Mouse (Mus musculus): ENCODE measurements around the gene Tagln2. TPM values are rescaled to one million over a fixed set of nuclear protein-coding genes. Genes with fewer than 3 reads are reported as not detected.

Gene Tagln2
- total and polyA plus RNA-seq, 3 experiments, result 679 to 1,501 (median 1,068) TPM

DNA sequence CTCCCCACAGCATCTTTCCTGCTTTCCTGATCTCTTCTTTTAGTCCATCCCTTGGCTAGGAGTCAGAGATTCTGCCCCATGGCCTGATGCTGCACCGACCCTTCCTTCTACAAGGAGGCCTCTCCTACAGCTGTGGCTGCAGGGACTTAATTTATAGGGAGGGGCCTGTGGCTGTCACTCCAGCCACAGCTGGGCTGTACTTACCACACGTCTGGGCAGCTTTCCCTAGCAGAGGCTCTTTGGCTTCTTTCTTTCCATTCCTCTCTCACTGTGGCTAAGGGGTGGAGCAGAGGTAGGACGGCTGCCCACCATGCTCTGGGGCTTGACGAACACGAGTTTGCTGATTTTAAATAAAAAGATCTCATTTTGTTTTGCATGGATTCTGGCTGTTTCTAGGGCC is 7.2 kb downstream of the Tagln2 start:
- TF ChIP-seq CTCF (IDR thresholded peaks at IDR 0.05; ENCODE audit: low read depth, low read length) (no peak), TAL1 (conservative IDR thresholded peaks at IDR 0.05; ENCODE audit: low read depth, low read length) (no peak)
- H3K36me3 ChIP-seq (replicated peaks), result peaks cover 77% of the 10 kb centered on the region
- DNase-seq (ENCODE audit: low spot score) (no peak), ATAC-seq (ENCODE audit: extremely low read depth, insufficient number of reproducible peaks, low FRiP score, poor library complexity, severe bottlenecking) (no peak)
- H3K9me3 ChIP-seq (replicated peaks), result no peaks in the 10 kb centered on the region
- H3K4me1 ChIP-seq (ENCODE audit: insufficient read depth, low read depth, low read length), result peaks cover 73% of the 10 kb centered on the region
- no peaks in the 10 kb centered on the region for H3K27me3 ChIP-seq (ENCODE audit: insufficient read depth, low read length)
- no peak overlapping the region for H3K4me3 ChIP-seq (ENCODE audit: low read depth, low read length)

DNA sequence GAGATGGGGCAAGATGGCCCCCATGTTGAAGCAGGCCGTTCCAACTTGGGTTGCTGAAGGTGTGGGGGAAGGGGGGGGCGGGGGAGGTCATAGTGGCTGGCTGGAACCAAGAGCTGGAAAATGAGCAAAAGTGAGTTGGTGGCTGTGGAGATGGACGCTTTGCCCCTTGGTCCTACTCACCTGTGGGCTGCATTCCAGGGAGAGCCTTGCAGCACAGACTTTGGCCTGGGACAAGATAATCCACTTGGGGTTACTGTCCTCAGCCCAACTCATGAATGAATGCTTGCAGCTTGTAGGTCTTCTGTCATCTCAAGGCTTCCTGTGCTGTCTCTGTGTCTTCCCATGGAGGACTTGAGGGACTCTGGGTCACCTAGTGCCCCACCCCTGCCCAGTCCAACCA is 7.9 kb downstream of the Tagln2 start:
- H3K36me3 ChIP-seq (replicated peaks), result peaks cover 70% of the 10 kb centered on the region
- no peak overlapping the region for H3K4me3 ChIP-seq (ENCODE audit: low read depth, low read length)
- TF ChIP-seq TAL1 (conservative IDR thresholded peaks at IDR 0.05; ENCODE audit: low read depth, low read length) (no peak), POLR2AphosphoS5 (IDR thresholded peaks at IDR 0.05; ENCODE audit: insufficient replicate concordance, low read depth, low read length) (no peak; the same call in 1 of the 2 replicates), GATA2 (IDR thresholded peaks at IDR 0.05; ENCODE audit: borderline replicate concordance, low read depth, low read length) (no peak), GATA1 (IDR thresholded peaks at IDR 0.05; ENCODE audit: borderline replicate concordance, low read length) (no peak), CTCF (IDR thresholded peaks at IDR 0.05; ENCODE audit: low read depth, low read length) (no peak)
- no peak for ATAC-seq (ENCODE audit: extremely low read depth, insufficient number of reproducible peaks, low FRiP score, poor library complexity, severe bottlenecking)
- DNase-seq (ENCODE audit: low spot score), result no peak
- H3K9me3 ChIP-seq (replicated peaks), result no peaks in the 10 kb centered on the region
- H3K27me3 ChIP-seq (ENCODE audit: insufficient read depth, low read length), result no peaks in the 10 kb centered on the region
- H3K4me1 ChIP-seq (ENCODE audit: insufficient read depth, low read depth, low read length), result peaks cover 69% of the 10 kb centered on the region

DNA sequence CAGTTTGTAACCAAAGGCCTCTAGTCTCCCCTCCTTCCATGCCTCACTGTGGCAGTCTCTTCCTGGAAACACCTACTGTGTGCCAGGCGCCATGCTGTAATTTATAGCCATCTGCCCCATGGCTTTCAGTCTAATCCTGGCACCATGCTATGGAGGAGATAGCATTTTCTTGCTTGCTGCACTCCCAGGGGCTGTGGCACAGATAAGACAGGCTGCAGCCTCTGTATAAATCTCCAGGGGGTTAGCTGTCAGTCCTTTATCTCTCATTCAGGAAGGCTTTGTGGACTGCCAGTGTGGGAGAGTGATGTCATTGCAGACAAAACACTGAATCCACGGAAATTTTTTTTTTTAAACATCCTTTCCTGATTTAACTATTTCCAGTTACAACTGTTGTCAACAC is 8.3 kb downstream of the Tagln2 start:
- peaks cover 65% of the 10 kb centered on the region for H3K36me3 ChIP-seq (replicated peaks)
- H3K4me3 ChIP-seq (ENCODE audit: low read depth, low read length), result no peak overlapping the region
- ATAC-seq (ENCODE audit: extremely low read depth, insufficient number of reproducible peaks, low FRiP score, poor library complexity, severe bottlenecking), result 0 out of 2 replicates have a peak, but pooled peaks have one; percentile 16
- TF ChIP-seq GATA2 (IDR thresholded peaks at IDR 0.05; ENCODE audit: borderline replicate concordance, low read depth, low read length) (no peak), GATA1 (IDR thresholded peaks at IDR 0.05; ENCODE audit: borderline replicate concordance, low read length) (no peak), POLR2AphosphoS5 (IDR thresholded peaks at IDR 0.05; ENCODE audit: insufficient replicate concordance, low read depth, low read length) (no peak), CTCF (IDR thresholded peaks at IDR 0.05; ENCODE audit: low read depth, low read length) (no peak), TAL1 (conservative IDR thresholded peaks at IDR 0.05; ENCODE audit: low read depth, low read length) (no peak)
- no peaks in the 10 kb centered on the region for H3K27me3 ChIP-seq (ENCODE audit: insufficient read depth, low read length)
- H3K9me3 ChIP-seq (replicated peaks), result no peaks in the 10 kb centered on the region
- peaks cover 69% of the 10 kb centered on the region for H3K4me1 ChIP-seq (ENCODE audit: insufficient read depth, low read depth, low read length)
- no peak for DNase-seq (ENCODE audit: low spot score)

DNA sequence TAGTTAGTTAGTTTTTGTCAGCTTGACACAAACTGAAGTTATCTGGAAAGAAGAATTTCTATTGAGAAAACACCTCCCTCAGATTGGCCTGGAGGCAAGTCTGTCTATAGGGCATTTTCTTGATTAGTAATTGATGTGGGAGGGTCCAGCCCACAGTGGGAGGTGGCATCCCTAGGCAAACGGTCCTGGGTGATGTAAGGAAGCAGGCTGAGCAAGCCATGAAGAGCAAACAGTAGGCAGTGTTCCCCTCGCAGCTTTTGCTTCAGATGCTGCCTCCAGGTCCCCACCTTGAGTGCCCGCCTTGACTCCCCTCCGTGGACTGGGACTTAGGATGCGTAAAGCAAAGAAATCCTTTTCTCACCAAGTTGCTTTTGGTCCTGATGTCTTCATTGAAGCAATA is 9.4 kb downstream of the Tagln2 start:
- H3K27me3 ChIP-seq (ENCODE audit: insufficient read depth, low read length), result no peaks in the 10 kb centered on the region
- no peak overlapping the region for H3K4me3 ChIP-seq (ENCODE audit: low read depth, low read length)
- no peaks in the 10 kb centered on the region for H3K9me3 ChIP-seq (replicated peaks)
- no peak for DNase-seq (ENCODE audit: low spot score)
- ATAC-seq (ENCODE audit: extremely low read depth, insufficient number of reproducible peaks, low FRiP score, poor library complexity, severe bottlenecking), result no peak
- peaks cover 56% of the 10 kb centered on the region for H3K36me3 ChIP-seq (replicated peaks)
- H3K4me1 ChIP-seq (ENCODE audit: insufficient read depth, low read depth, low read length), result peaks cover 70% of the 10 kb centered on the region
- TF ChIP-seq GATA1 (IDR thresholded peaks at IDR 0.05; ENCODE audit: borderline replicate concordance, low read length), result no peak
- no peak for TF ChIP-seq GATA2 (IDR thresholded peaks at IDR 0.05; ENCODE audit: borderline replicate concordance, low read depth, low read length)
- no peak for TF ChIP-seq POLR2AphosphoS5 (IDR thresholded peaks at IDR 0.05; ENCODE audit: insufficient replicate concordance, low read depth, low read length)
- TF ChIP-seq TAL1 (conservative IDR thresholded peaks at IDR 0.05; ENCODE audit: low read depth, low read length), result no peak
- no peak for TF ChIP-seq CTCF (IDR thresholded peaks at IDR 0.05; ENCODE audit: low read depth, low read length)

DNA sequence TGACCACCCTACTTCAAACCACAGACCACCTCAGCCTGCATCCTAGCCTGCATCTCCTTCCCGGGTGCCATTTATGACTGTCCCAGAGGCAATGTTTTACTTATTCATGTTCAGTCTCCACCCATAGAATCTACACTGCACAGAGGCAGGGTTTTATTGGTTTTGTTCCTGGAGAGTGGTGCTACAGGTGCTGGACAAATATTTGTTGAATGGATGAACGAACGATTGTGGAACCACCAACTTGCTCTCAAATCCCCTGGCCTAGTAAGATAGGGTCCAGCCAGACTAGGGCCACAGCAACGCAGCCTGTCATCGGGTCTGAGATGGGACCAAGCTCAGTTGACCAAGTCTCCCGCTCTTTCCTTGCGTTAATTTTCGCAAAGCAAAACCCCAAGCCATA is 10.1 kb downstream of the Tagln2 start:
- peaks cover 69% of the 10 kb centered on the region for H3K4me1 ChIP-seq (ENCODE audit: insufficient read depth, low read depth, low read length)
- ATAC-seq (ENCODE audit: extremely low read depth, insufficient number of reproducible peaks, low FRiP score, poor library complexity, severe bottlenecking), result no peak
- no peaks in the 10 kb centered on the region for H3K9me3 ChIP-seq (replicated peaks)
- no peak overlapping the region for H3K4me3 ChIP-seq (ENCODE audit: low read depth, low read length)
- peaks cover 48% of the 10 kb centered on the region for H3K36me3 ChIP-seq (replicated peaks)
- H3K27me3 ChIP-seq (ENCODE audit: insufficient read depth, low read length), result no peaks in the 10 kb centered on the region
- TF ChIP-seq TAL1 (conservative IDR thresholded peaks at IDR 0.05; ENCODE audit: low read depth, low read length), result no peak
- no peak for DNase-seq (ENCODE audit: low spot score)

DNA sequence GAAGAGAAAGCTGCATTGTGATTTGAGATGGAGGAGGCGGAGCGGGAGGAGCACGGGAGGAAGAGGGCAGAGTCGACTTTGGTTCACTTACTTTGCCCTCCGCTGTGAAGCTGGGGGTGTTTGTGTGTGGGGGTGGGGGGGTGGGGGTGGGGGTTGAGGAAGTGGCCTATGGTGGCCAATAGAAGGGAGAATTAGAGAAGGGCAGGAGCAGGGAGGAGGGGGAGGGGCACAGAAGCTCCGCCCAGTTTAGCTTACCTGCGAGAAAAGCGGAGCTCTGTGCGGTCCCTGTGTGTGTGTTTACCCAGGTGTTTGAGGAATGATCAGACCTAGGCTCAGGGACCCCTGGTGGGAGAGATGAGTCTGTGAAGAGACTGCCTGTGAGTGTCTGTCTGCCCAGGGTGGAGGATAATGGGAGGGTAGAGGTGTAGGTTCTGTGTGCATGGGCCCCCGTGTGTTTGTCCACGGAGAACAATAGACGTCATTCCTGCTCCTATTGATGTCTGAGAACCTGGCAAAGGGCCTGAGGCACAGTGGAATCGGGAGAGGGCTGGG is 10.7 kb downstream of the Tagln2 start:
- no peaks in the 10 kb centered on the region for H3K9me3 ChIP-seq (replicated peaks)
- H3K4me1 ChIP-seq (ENCODE audit: insufficient read depth, low read depth, low read length), result peaks cover 69% of the 10 kb centered on the region
- H3K27me3 ChIP-seq (ENCODE audit: insufficient read depth, low read length), result no peaks in the 10 kb centered on the region
- peaks cover 43% of the 10 kb centered on the region for H3K36me3 ChIP-seq (replicated peaks)
- TF ChIP-seq CTCF (IDR thresholded peaks at IDR 0.05; ENCODE audit: low read depth, low read length) (no peak), TAL1 (conservative IDR thresholded peaks at IDR 0.05; ENCODE audit: low read depth, low read length) (no peak), POLR2AphosphoS5 (IDR thresholded peaks at IDR 0.05; ENCODE audit: insufficient replicate concordance, low read depth, low read length) (no peak; the same call in 1 of the 2 replicates), GATA1 (IDR thresholded peaks at IDR 0.05; ENCODE audit: borderline replicate concordance, low read length) (no peak), GATA2 (IDR thresholded peaks at IDR 0.05; ENCODE audit: borderline replicate concordance, low read depth, low read length) (no peak)
- DNase-seq (ENCODE audit: low spot score), result no peak
- no peak overlapping the region for H3K4me3 ChIP-seq (ENCODE audit: low read depth, low read length)
- no peak for ATAC-seq (ENCODE audit: extremely low read depth, insufficient number of reproducible peaks, low FRiP score, poor library complexity, severe bottlenecking)

DNA sequence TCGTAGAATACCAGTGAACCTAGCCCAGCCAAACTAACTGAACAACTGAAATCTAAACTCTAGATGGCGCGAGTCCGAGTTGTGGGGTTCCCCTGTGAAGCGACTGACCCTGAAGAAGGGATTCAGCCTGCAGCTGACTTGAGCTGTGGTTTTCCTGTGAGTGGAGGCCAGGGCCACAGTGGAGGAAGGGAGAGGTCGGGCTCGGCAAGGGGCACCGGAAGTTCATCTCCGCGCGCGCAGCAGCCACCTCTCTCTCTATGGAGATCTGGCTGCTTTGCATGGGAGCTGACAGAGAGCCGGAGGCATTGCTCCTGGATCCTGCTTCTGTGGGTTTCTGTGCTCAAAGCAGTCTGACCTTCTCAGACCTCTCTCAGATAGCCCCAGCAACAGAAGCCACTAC is 13.1 kb downstream of the Tagln2 start:
- peaks cover 5% of the 10 kb centered on the region for H3K9me3 ChIP-seq (replicated peaks)
- H3K4me1 ChIP-seq (ENCODE audit: insufficient read depth, low read depth, low read length), result peaks cover 52% of the 10 kb centered on the region
- ATAC-seq (ENCODE audit: extremely low read depth, insufficient number of reproducible peaks, low FRiP score, poor library complexity, severe bottlenecking), result peak; percentile 40
- no peak overlapping the region; the same call in 1 of the 2 replicates for H3K4me3 ChIP-seq (ENCODE audit: low read depth, low read length)
- DNase-seq (ENCODE audit: low spot score), result no peak
- peaks cover 18% of the 10 kb centered on the region for H3K36me3 ChIP-seq (replicated peaks)
- no peak for TF ChIP-seq TAL1 (conservative IDR thresholded peaks at IDR 0.05; ENCODE audit: low read depth, low read length)
- no peak for TF ChIP-seq POLR2AphosphoS5 (IDR thresholded peaks at IDR 0.05; ENCODE audit: insufficient replicate concordance, low read depth, low read length)
- TF ChIP-seq CTCF (IDR thresholded peaks at IDR 0.05; ENCODE audit: low read depth, low read length), result no peak
- TF ChIP-seq GATA1 (IDR thresholded peaks at IDR 0.05; ENCODE audit: borderline replicate concordance, low read length), result no peak
- no peaks in the 10 kb centered on the region for H3K27me3 ChIP-seq (ENCODE audit: insufficient read depth, low read length)

All from G1E (cell line).